Mouse (Mus musculus) neural tube, embryonic 15.5 days (tissue): ENCODE measurements around the gene B4galt5. TPM values are rescaled to one million over a fixed set of nuclear protein-coding genes. Genes with fewer than 3 reads are reported as not detected.

ENCODE experiments used
- ATAC-seq: fragments of 200-750 bp; cut with Nextera tagmentation; 2 replicates; pipeline ENCODE4 v1.8.0; 2017; ENCODE audit warnings: mild to moderate bottlenecking, moderate TSS enrichment, moderate library complexity; ENCODE audit not compliant: low FRiP score
- H3K27ac ChIP-seq: fragments of 300-500 bp; sonication (generic); replicated peaks from 2 replicates; pipeline ENCODE4 v1.5.1; 2015; ENCODE audit warnings: mild to moderate bottlenecking, inconsistent platforms
- H3K27me3 ChIP-seq: fragments of 300-500 bp; sonication (generic); replicated peaks from 2 replicates; pipeline ENCODE4 v1.6.1; 2015; ENCODE audit warnings: inconsistent platforms
- H3K36me3 ChIP-seq: fragments of 300-500 bp; sonication (generic); 2 replicates; pipeline ENCODE4 v1.6.1; 2015; ENCODE audit warnings: inconsistent platforms
- H3K4me1 ChIP-seq: fragments of 300-500 bp; sonication (generic); 2 replicates; pipeline ENCODE4 v1.6.1; 2015; ENCODE audit warnings: inconsistent platforms
- H3K4me2 ChIP-seq: fragments of 300-500 bp; sonication (generic); 2 replicates; pipeline ENCODE4 v1.6.1; 2015; ENCODE audit warnings: inconsistent platforms, mild to moderate bottlenecking, moderate library complexity
- H3K4me3 ChIP-seq: fragments of 300-500 bp; sonication (generic); replicated peaks from 2 replicates; pipeline ENCODE4 v1.5.1; 2015; ENCODE audit warnings: mild to moderate bottlenecking, inconsistent platforms
- H3K9ac ChIP-seq: fragments of 300-500 bp; sonication (generic); replicated peaks from 2 replicates; pipeline ENCODE4 v1.6.1; 2015; ENCODE audit warnings: mild to moderate bottlenecking, inconsistent platforms
- H3K9me3 ChIP-seq: fragments of 300-500 bp; sonication (generic); replicated peaks from 2 replicates; pipeline ENCODE4 v1.6.1; 2016; ENCODE audit warnings: inconsistent platforms
- WGBS: fragments of 180-500 bp; shearing (Covaris S2); methylation state at CpG from one replicate; pipeline ENCODE4 v1.1.7; 2015; ENCODE audit warnings: mixed read lengths; 5-methylcytosine and 5-hydroxymethylcytosine counted together
- polyA plus RNA-seq: library from polyadenylated mRNA; unstranded; fragments of >200 nt; fragmentation: Nextera tagmentation; extraction: Ambion mirVana; gene quantifications from 2 replicates; pipeline ENCODE4 v1.2.1, GENCODE M21; 2015

B4galt5 gene
- polyA plus RNA-seq, 1 experiment from 2014 or later = 28.4 TPM

GRCm38 (mm10) chr2:167329478-167330262 is 19.3 kb downstream of the B4galt5 start:
- no peak for ATAC-seq
- H3K27me3 ChIP-seq = no peaks in the 10 kb centered on the region
- no peaks in the 10 kb centered on the region for H3K36me3 ChIP-seq
- 0 out of 2 replicates have a peak overlapping the region, but pooled peaks have one; percentile 0 for H3K27ac ChIP-seq
- H3K9ac ChIP-seq = no peak overlapping the region
- no peak overlapping the region for H3K4me2 ChIP-seq
- WGBS = 92% methylated on average over 9 of the region's 9 CpGs
- H3K4me1 ChIP-seq = peaks cover 55% of the 10 kb centered on the region
- H3K9me3 ChIP-seq = no peaks in the 10 kb centered on the region
- no peak overlapping the region for H3K4me3 ChIP-seq

GRCm38 (mm10) chr2:167328340-167328739 is 20.6 kb downstream of the B4galt5 start:
- Histone ChIP-seq H3K36me3 (no peaks in the 10 kb centered on the region), H3K4me2 (no peak overlapping the region), H3K4me1 (peaks cover 53% of the 10 kb centered on the region), H3K27ac (no peak overlapping the region), H3K9ac (no peak overlapping the region), H3K4me3 (no peak overlapping the region), H3K27me3 (no peaks in the 10 kb centered on the region), H3K9me3 (no peaks in the 10 kb centered on the region)
- 87% methylated on average over 6 of the region's 6 CpGs for WGBS
- no peak for ATAC-seq

DNA sequence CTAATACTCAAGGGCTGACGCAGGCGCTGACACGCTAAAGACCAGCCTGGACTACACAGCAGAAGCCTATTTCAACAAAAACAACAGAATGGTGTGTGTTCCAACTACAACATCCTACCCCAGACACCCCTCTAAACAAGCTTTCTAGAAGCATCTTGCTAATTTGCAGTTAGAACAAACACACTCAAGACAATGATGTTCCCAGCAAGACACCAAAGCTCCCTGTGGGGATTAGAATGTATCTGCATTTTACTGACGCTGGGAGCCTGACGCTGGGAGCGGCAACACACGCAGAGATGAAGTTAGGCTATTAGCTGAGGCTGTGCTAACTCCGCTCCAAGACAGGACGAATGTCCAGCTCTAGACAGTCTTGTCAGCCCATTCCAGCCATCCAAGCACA is 22.4 kb downstream of the B4galt5 start:
- peaks cover 44% of the 10 kb centered on the region for H3K4me1 ChIP-seq

DNA sequence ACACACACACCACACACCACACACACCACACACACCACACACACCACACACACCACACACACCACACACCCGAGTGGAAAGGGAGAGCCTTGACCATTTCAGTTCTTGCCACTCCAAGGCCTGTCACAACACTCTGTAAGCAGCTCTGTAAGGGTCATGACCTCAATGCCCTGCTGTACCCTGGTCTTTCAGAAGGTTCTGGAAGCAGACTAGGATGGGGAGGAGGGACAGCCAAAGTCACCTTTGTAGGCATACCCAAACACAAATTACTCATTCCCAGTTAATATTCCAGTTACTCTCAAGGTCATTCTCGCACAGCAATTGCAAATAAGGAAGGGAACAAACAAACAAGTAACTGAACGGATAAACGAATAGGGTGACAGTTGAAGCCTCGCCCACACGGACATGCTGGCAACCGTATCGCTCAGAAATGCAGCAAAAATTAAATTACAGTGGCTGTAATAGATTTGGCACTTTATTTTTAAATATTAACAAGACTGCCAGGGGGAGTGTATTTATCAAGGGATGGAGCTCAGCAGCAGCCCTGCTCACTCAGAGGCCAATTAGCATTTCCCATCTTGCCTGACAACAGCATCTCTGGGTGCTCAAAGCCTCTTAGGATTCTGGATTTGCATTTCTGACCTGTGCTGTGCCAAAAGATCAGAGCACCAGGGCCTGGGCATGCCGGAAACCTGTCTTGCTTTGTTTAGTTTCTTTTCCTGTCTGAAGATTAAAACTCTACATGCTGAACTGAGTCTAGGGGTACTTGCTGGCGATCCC is 24.6 kb downstream of the B4galt5 start:
- Histone ChIP-seq H3K9ac (no peak overlapping the region), H3K4me1 (peaks cover 24% of the 10 kb centered on the region; the same call in 1 of the 2 replicates), H3K27ac (0 out of 2 replicates have a peak overlapping the region, but pooled peaks have one; percentile 18), H3K4me3 (no peak overlapping the region), H3K9me3 (no peaks in the 10 kb centered on the region), H3K36me3 (no peaks in the 10 kb centered on the region), H3K4me2 (no peak overlapping the region), H3K27me3 (no peaks in the 10 kb centered on the region)
- WGBS = 65% methylated on average over 10 of the region's 10 CpGs
- ATAC-seq = no peak

More for the DNA sequence above, 22.4 kb downstream of the B4galt5 start:
- H3K27me3 ChIP-seq = no peaks in the 10 kb centered on the region
- no peak for ATAC-seq
- 49% methylated on average over 9 of the region's 9 CpGs for WGBS
- no peak overlapping the region for H3K27ac ChIP-seq
- no peak overlapping the region for H3K4me2 ChIP-seq
- no peaks in the 10 kb centered on the region for H3K9me3 ChIP-seq
- H3K4me3 ChIP-seq = no peak overlapping the region
- no peaks in the 10 kb centered on the region for H3K36me3 ChIP-seq
- H3K9ac ChIP-seq = no peak overlapping the region

- Histone ChIP-seq H3K9ac (no peak overlapping the region), H3K9me3 (no peaks in the 10 kb centered on the region), H3K27me3 (no peaks in the 10 kb centered on the region), H3K4me2 (no peak overlapping the region), H3K36me3 (no peaks in the 10 kb centered on the region), H3K27ac (no peak overlapping the region), H3K4me3 (no peak overlapping the region), H3K4me1 (peaks cover 30% of the 10 kb centered on the region)
- ATAC-seq = no peak
- WGBS = 51% methylated on average over 3 of the region's 3 CpGs
These were observed 25.9 kb downstream of the B4galt5 start for GRCm38 (mm10) chr2:167323116-167323515.

DNA sequence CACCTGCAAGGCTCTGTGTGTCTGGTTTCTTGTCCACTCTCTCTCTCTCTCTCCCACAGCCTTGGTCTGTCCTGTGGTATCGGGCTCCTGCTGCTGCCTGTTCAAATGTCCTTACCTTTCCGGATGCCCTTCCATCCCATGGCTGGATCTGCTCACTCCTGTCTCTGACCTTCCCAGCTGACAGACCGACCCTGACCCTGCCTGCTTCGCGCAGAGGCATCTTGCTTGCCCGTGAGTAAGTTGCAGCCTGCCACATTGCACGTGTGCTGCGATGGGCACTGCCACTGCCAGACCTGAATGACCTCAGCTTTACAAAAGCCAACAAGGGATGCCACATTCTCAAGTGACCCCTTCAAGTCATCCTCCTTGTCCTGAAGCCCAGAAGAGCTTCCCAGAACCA is 27.6 kb downstream of the B4galt5 start:
- no peaks in the 10 kb centered on the region for H3K36me3 ChIP-seq
- H3K4me2 ChIP-seq = no peak overlapping the region
- whole genome bisulfite sequencing = 93% methylated on average over 8 of the region's 8 CpGs
- no peak overlapping the region for H3K4me3 ChIP-seq
- no peak overlapping the region for H3K9ac ChIP-seq
- H3K9me3 ChIP-seq = no peaks in the 10 kb centered on the region
- no peaks in the 10 kb centered on the region for H3K27me3 ChIP-seq
- ATAC-seq = no peak
- H3K27ac ChIP-seq = no peak overlapping the region
- peaks cover 36% of the 10 kb centered on the region for H3K4me1 ChIP-seq

GRCm38 (mm10) chr2:167318981-167319380 is 30.0 kb downstream of the B4galt5 start:
- WGBS = 59% methylated on average over 5 of the region's 5 CpGs
- H3K27ac ChIP-seq = no peak overlapping the region
- ATAC-seq = no peak
- no peaks in the 10 kb centered on the region for H3K36me3 ChIP-seq
- no peak overlapping the region for H3K4me2 ChIP-seq
- H3K4me1 ChIP-seq = peaks cover 47% of the 10 kb centered on the region
- H3K27me3 ChIP-seq = no peaks in the 10 kb centered on the region
- H3K4me3 ChIP-seq = no peak overlapping the region
- no peak overlapping the region for H3K9ac ChIP-seq
- no peaks in the 10 kb centered on the region for H3K9me3 ChIP-seq

DNA sequence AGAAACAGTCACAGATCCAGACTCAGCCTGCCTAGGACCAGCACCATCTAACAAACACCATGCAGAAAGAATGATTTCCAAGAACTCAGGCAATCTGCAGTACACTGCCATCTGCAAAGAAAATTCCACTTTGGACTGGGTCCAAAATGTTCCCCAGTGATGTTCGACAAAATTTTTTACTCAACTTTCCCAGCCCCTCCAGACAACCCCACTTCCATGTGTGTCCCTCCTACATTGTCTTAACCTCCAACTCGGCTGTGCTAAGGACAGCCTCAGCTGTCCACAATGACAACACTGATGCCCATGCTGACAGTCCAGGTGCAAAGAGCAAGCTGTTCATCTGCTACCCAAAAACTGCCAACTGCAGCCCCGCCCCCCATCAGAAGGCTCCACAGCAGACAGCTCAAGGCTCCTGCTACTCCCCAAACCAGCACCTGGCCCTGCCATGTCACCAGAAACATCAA is 32.2 kb downstream of the B4galt5 start:
- Histone ChIP-seq H3K27me3 (no peaks in the 10 kb centered on the region), H3K9me3 (no peaks in the 10 kb centered on the region), H3K27ac (peak overlapping the region; percentile 45; the same call in 1 of the 2 replicates), H3K4me2 (no peak overlapping the region; the same call in 1 of the 2 replicates), H3K4me1 (peaks cover 54% of the 10 kb centered on the region), H3K9ac (no peak overlapping the region), H3K36me3 (no peaks in the 10 kb centered on the region), H3K4me3 (no peak overlapping the region)
- 50% methylated on average over 3 of the region's 3 CpGs for WGBS
- ATAC-seq = no peak

GRCm38 (mm10) chr2:167314491-167314890 is 34.5 kb downstream of the B4galt5 start:
- Histone ChIP-seq H3K4me2 (no peak overlapping the region), H3K36me3 (peaks cover 3% of the 10 kb centered on the region; the same call in 1 of the 2 replicates), H3K27me3 (no peaks in the 10 kb centered on the region), H3K9me3 (no peaks in the 10 kb centered on the region), H3K4me3 (no peak overlapping the region), H3K9ac (no peak overlapping the region), H3K27ac (peak overlapping the region; percentile 59), H3K4me1 (peaks cover 54% of the 10 kb centered on the region)
- 80% methylated on average over 8 of the region's 8 CpGs for WGBS
- no peak for ATAC-seq

DNA sequence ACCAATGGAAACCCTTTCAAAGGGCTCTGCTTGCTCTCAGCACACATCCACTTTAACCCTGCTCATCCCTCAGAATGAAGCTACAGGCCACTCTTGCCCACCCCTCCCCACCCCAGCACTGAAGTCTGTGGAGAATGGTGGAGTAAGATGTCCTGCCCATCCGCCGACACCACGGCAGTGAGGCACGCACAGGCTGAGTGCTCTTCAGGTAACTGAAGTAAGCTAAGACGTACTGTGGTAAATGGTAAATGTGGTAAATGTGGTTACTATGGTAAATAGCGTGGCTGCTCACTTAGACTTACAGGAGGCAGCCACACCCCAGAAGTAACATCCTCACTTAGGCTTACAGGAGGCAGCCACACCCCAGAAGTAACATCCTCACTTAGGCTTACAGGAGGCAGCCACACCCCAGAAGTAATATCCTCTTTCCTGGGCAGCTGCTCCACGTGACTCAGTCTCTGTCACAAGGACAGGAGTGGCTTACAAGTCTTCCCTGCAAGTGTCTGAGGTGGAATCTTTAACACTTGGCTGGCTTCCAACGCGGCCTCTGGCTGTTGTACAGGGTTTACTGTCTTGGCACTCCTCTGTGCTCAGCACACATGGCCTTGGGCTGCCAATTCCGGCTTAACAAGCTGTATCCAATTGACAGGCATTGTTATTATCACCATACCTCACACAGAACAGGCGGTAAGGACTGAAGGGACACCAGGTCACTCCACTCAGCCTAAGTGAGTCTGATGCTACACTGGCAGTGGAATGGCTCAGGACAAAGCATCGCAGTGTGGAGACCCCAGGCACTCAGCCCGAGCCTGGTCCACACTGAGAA is 35.3 kb downstream of the B4galt5 start:
- H3K4me2 ChIP-seq = no peak overlapping the region
- 51% methylated on average over 13 of the region's 13 CpGs for WGBS
- H3K27me3 ChIP-seq = no peaks in the 10 kb centered on the region
- H3K4me3 ChIP-seq = no peak overlapping the region
- H3K9ac ChIP-seq = no peak overlapping the region
- ATAC-seq = peak; percentile 65
- H3K27ac ChIP-seq = peak overlapping the region; percentile 59
- peaks cover 49% of the 10 kb centered on the region for H3K4me1 ChIP-seq
- no peaks in the 10 kb centered on the region for H3K9me3 ChIP-seq
- peaks cover 3% of the 10 kb centered on the region; the same call in 1 of the 2 replicates for H3K36me3 ChIP-seq

GRCm38 (mm10) chr2:167310121-167310520 is 38.9 kb downstream of the B4galt5 start:
- Histone ChIP-seq H3K4me2 (no peak overlapping the region), H3K4me1 (peaks cover 34% of the 10 kb centered on the region), H3K27me3 (no peaks in the 10 kb centered on the region), H3K9me3 (no peaks in the 10 kb centered on the region), H3K4me3 (no peak overlapping the region), H3K36me3 (peaks cover 19% of the 10 kb centered on the region), H3K9ac (no peak overlapping the region), H3K27ac (no peak overlapping the region)
- no peak for ATAC-seq
- 92% methylated on average over 1 of the region's 1 CpGs for WGBS
